Mouse (Mus musculus): ENCODE measurements around the gene Ttyh1.
"Not testable (repeated sequence)": the region's sequence is repeated elsewhere in the genome, so short reads cannot be mapped to it uniquely, and the experiment has no call there.

The Ttyh1 gene

GRCm38 (mm10) chr7:4144766-4145551 lies 25.8 kb downstream of the Ttyh1 start:
- DNase-seq, result peak; percentile 20

GRCm38 (mm10) chr7:4145552-4146190 lies 26.5 kb downstream of the Ttyh1 start:
- peak; percentile 60 for DNase-seq

- DNase-seq, result peak; percentile 38
Observed at GRCm38 (mm10) chr7:4146241-4147180, 27.3 kb downstream of the Ttyh1 start.

GRCm38 (mm10) chr7:4147371-4147770 lies 28.2 kb downstream of the Ttyh1 start:
- peak; percentile 32 for DNase-seq

- DNase-seq, result no peak
Observed at GRCm38 (mm10) chr7:4147836-4148235, 28.6 kb downstream of the Ttyh1 start.

GRCm38 (mm10) chr7:4148341-4149208 lies 29.4 kb downstream of the Ttyh1 start:
- DNase-seq, result peak; percentile 53

GRCm38 (mm10) chr7:4149209-4150054 lies 30.2 kb downstream of the Ttyh1 start:
- DNase-seq, result peak; percentile 90

GRCm38 (mm10) chr7:4150059-4150541 lies 30.9 kb downstream of the Ttyh1 start, which contains the start of gene Leng9:
Leng9 (minus strand) TSS chr7:4150374.
- DNase-seq, result peak; percentile 63

- DNase-seq, result peak; percentile 73
Observed at GRCm38 (mm10) chr7:4150811-4151221, 31.6 kb downstream of the Ttyh1 start.

GRCm38 (mm10) chr7:4151241-4151640 lies 32.0 kb downstream of the Ttyh1 start:
- peak; percentile 56 for DNase-seq

- DNase-seq, result no peak
Observed at GRCm38 (mm10) chr7:4154356-4154755, 35.1 kb downstream of the Ttyh1 start.

GRCm38 (mm10) chr7:4154976-4155375 lies 35.8 kb downstream of the Ttyh1 start:
- DNase-seq, result no peak

GRCm38 (mm10) chr7:4161596-4161995 lies 42.4 kb downstream of the Ttyh1 start:
- DNase-seq, result not testable (repeated sequence)

GRCm38 (mm10) chr7:4163571-4164072 lies 44.4 kb downstream of the Ttyh1 start:
- DNase-seq, result no peak

- no peak for DNase-seq
Observed at GRCm38 (mm10) chr7:4164090-4164910, 45.1 kb downstream of the Ttyh1 start, which contains the start of gene Cdc42ep5. Cdc42ep5 (minus strand) TSS chr7:4164860.

GRCm38 (mm10) chr7:4165286-4165685 lies 46.1 kb downstream of the Ttyh1 start:
- DNase-seq, result no peak

- no peak for DNase-seq
Observed at GRCm38 (mm10) chr7:4167098-4167497, 47.9 kb downstream of the Ttyh1 start.

- no peak for DNase-seq
Observed at GRCm38 (mm10) chr7:4170193-4170938, 51.2 kb downstream of the Ttyh1 start.

- DNase-seq, result no peak
Observed at GRCm38 (mm10) chr7:4178438-4178837, 59.2 kb downstream of the Ttyh1 start.
